Mouse (Mus musculus) gastrocnemius, postnatal 36 days (tissue): ENCODE data around the gene Dcdc2c. TPM values are rescaled to one million over a fixed set of nuclear protein-coding genes. Genes with fewer than 3 reads are reported as not detected.

Experiments
- DNase-seq, 2 experiments: peaks; one replicate each; pipeline ENCODE4 v3.0.0; 2022
- intact Hi-C: fragments of 180-260 bp; cut with DNase I; formaldehyde crosslinking; loops from one replicate; pipeline ENCODE4 v1.15.1; 2025
- long read RNA-seq, 2 experiments: library from polyadenylated mRNA; stranded (forward); transcript quantifications; one replicate each; pipeline ENCODE4 v2.0.0; 2021
- total RNA-seq, 2 experiments: library from RNA; stranded (reverse); gene quantifications; 2 replicates each; pipeline ENCODE4 v1.2.3; 2021

Gene Dcdc2c
- not detected for total RNA-seq
- long read RNA-seq, experiment 1, result 0 reads
- long read RNA-seq, experiment 2, result 0 reads

DNA sequence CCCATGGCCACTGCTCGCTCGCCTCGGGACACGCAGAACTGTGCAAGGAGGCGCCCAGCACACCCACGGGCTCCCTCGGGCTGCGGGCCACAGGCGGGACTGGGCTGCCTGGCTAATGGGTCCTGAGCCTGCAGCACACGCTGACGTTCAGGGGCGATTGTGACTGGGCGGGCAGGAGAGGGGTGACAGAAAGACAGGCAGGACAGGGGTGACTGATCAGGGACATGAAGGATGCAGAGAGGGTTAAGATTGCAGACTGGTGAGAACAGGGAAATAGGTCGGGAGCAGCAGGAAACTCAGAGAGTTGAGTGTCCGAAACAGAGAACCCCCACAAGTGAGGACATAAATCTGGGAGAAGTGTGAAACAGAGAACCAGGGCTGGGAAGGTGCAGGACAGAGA is at the start of gene Dcdc2c:
TSS of gene Dcdc2c (minus strand) at position 101 of the 400 bp plus-strand sequence.
- DNase-seq, result no peak
- intact Hi-C loops, result no loop called here

- intact Hi-C loops, result no loop called here
These were observed 46.4 kb upstream of the Dcdc2c start for GRCm38 (mm10) chr12:28598526-28598991.

GRCm38 (mm10) chr12:28598110-28598509 is 45.9 kb upstream of the Dcdc2c start:
- DNase-seq, result no peak
- intact Hi-C loops, result no loop called here

More at GRCm38 (mm10) chr12:28598526-28598991, 46.4 kb upstream of the Dcdc2c start:
- DNase-seq, result no peak

- DNase-seq, result no peak
- intact Hi-C loops, result no loop called here
These were observed 45.5 kb upstream of the Dcdc2c start for GRCm38 (mm10) chr12:28597699-28598098.

DNA sequence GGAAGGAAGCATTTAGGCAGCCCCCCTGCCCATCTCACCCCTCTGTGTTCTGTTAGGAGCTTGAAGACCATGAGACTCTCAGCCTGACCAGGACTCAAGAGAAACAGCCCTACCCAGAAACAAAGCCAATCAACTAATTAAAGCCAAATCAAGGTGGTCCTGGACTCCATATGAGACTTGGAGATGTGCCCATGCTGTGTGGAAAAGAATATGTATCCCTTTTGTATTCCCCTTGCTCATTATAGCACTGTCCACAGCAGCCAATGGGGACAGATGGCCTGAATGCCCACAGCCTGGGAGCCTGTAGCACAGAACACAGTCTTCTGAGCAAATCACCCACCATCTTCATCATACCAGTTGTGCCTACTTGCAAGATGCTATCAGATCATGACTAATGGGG is 44.7 kb upstream of the Dcdc2c start:
- intact Hi-C loops, result no loop called here
- no peak for DNase-seq

DNA sequence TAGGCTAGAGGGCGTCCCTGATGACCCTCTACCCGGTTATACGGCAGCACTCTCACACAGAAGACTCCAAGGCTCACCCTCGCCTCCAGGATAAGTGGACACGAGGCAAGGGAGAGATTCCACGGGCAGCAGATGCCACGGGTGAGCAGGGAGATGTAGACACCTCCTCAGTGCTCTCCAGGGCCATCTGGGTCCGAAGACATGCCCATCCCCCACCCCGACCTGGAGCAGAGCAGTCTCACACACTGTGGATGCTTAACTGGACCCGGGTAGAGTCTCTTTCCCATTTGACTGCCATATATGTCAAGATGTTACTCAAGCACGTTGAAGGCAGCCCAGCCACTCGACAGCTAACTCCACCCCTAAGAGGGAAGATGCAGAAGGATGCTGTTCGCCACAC is 38.2 kb upstream of the Dcdc2c start:
- DNase-seq, result no peak
- intact Hi-C loops, result no loop called here

DNA sequence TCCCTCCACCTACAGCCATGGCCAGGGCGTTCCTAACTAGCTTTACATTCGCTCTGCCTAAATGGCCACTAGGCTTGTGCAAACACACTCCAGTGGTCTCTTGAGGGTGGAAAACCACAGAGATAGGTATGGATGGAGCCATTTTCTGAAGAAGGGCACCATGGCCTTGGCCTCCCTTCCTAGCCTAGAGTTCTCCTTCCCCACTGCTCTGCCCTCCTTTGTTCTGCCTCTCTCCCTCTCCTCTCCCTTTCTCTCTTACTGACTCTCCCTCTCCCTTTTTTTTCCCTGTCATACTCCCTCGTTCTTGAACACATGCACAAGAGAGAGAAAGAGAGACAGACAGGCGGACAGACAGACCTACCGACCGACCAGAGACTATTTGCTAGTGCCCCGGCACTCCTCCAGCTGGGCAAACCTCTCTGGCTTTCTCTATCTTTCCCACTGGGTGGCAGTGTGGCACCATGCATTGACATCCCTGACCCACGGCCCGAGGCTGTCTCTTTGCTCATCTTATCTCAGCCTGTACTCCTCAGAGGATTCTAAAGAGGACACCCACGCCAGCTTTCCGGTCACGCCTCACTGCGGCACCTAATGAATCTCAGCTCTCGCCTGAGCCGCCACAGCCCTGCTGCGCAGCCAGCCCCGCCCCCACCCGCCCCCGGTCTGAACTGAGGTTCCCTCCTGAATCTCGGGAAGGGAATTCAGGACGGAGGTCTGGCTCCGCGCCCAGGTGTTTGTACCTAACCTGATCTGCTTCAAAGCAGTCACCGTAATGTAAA is 37.1 kb upstream of the Dcdc2c start:
- peak; percentile 61 to 66 for DNase-seq
- intact Hi-C loops, result loop anchor here (10.0 kb wide), 1 partner anchor 576 kb away; no protein-coding TSS in a partner anchor

DNA sequence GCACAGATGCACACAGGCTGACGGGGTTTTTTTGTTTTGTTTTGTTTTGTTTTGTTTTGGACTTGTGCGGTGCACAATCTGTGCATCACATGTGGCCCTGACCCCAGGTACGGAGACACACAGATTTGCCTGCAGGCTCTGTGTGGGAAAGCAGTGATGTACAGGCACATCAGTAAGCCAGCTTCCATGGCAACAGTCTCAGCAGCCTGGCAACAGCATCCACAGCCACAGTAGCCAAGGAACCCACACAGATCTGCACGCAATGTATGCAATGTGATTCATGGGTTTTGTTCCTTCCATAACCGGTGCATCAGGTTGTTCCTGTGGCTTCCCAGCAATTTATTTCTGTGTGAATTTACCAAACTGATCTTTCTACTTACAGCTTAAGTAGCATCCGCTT is 35.8 kb upstream of the Dcdc2c start:
- intact Hi-C loops, result loop anchor here (10.0 kb wide), 1 partner anchor 577 kb away; no protein-coding TSS in a partner anchor
- no peak for DNase-seq

GRCm38 (mm10) chr12:28584036-28584435 is 31.8 kb upstream of the Dcdc2c start:
- no peak for DNase-seq
- intact Hi-C loops, result loop anchor here (10.0 kb wide), 1 partner anchor 581 kb away; no protein-coding TSS in a partner anchor

GRCm38 (mm10) chr12:28582423-28582822 is 30.2 kb upstream of the Dcdc2c start, which contains the start of gene Allc:
Allc (minus strand) TSS chr12:28582523.
- intact Hi-C loops, result loop anchor here (10.0 kb wide), 1 partner anchor 582 kb away; no protein-coding TSS in a partner anchor
- no peak for DNase-seq

GRCm38 (mm10) chr12:28579132-28579531 is 26.9 kb upstream of the Dcdc2c start:
- intact Hi-C loops, result no loop called here
- DNase-seq, result no peak

DNA sequence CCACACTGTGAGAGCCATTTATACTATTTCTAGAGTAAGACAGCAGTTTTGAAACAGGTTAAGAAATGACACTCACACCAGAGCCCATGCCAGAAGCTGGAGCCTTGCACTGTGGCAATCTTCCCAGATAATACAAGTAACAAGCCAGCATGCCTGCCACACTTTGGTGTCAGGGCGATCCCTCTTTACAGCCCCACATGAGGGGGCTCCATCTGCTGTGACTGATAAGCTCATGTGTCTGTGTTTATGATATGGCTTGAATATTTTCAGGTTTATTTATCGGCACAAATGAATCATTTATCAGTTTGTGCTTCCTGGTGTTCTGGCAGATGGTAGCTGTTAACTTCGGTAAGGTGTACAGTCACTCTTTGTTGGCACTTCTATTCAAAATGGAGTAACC is 25.9 kb upstream of the Dcdc2c start:
- intact Hi-C loops, result no loop called here
- no peak for DNase-seq

GRCm38 (mm10) chr12:28575366-28576070 is 23.3 kb upstream of the Dcdc2c start:
- DNase-seq, result no peak
- intact Hi-C loops, result no loop called here

GRCm38 (mm10) chr12:28572241-28572640 is 20.0 kb upstream of the Dcdc2c start:
- DNase-seq, result no peak
- intact Hi-C loops, result no loop called here

GRCm38 (mm10) chr12:28551775-28552174 is 424 bp downstream of the Dcdc2c start:
- DNase-seq, result no peak
- intact Hi-C loops, result no loop called here

- no peak for DNase-seq
- intact Hi-C loops, result no loop called here
These were observed 3.3 kb downstream of the Dcdc2c start for GRCm38 (mm10) chr12:28548887-28549286.

- intact Hi-C loops, result no loop called here
- DNase-seq, result no peak
These were observed 37.9 kb downstream of the Dcdc2c start for GRCm38 (mm10) chr12:28514264-28514775.

DNA sequence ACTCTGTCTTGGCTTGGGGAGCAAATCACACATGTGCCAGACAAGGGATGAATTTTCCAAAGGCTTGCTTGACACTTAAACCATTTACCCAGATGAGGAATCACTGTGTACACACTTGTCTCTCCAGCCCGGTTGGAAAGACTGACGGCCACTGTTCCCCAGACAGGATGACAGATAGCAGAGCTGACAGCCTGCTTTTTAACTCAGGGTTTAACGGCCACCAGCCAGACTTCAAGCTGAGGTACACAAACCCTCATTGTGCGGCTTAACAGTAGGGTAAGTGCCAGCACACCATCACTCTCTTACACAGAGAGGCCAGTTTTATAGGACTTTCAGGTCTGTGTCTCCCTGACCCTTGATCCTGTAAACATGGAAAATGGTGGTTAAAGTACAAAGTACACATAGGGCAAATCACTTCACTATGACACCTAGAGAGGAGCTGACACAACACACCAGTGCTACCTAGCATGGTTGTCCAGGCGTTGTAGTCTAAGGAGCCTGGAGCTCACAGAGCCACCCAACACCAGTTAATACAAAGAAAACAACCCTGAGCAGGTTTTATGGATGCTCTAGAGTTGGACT is 42.4 kb downstream of the Dcdc2c start:
- intact Hi-C loops, result no loop called here
- no peak for DNase-seq

DNA sequence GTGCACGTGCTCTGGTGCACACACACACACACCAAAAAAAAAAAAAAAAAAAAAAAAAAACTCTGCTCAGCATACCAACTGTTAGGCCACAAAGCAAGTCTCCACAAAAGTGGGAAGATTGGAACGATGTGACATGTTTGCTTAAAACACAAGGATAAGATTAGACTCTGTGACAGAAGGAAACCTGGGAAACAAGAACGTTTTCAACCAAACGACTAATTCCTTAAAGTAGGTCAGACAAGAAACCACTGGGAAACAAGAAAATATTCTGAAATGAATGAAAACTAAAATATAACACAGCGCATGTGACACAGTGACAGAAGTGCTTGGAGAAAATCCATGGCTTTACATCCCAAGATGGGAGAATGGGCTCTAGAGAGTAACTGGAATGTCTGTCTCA is 57.9 kb downstream of the Dcdc2c start:
- intact Hi-C loops, result no loop called here
- DNase-seq, result no peak

- intact Hi-C loops, result no loop called here
- no peak for DNase-seq
These were observed 69.6 kb downstream of the Dcdc2c start for GRCm38 (mm10) chr12:28482483-28483160.
